Mouse (Mus musculus): ENCODE data around the gene Bckdha.

GRCm38 (mm10) chr7:25657785-25658184, 996 bp downstream of the Bckdha start:
- TF ChIP-seq SIN3A (IDR thresholded peaks at IDR 0.05; ENCODE audit: low read length) (no peak), USF2 (IDR thresholded peaks at IDR 0.05; ENCODE audit: borderline replicate concordance in 1 of 2, insufficient read depth in 1 of 2, low read depth in 1 of 2, low read length in 2 of 2) (no peak), NELFE (IDR thresholded peaks at IDR 0.05; ENCODE audit: low read depth, low read length) (no peak), TCF12 (IDR thresholded peaks at IDR 0.05; ENCODE audit: low read depth, low read length) (no peak), ZMIZ1 (IDR thresholded peaks at IDR 0.05; ENCODE audit: low read depth, low read length) (no peak), USF1 (IDR thresholded peaks at IDR 0.05; ENCODE audit: low read depth, low read length) (no peak), CTCF (IDR thresholded peaks at IDR 0.05 in 2 of 3, conservative IDR thresholded peaks at IDR 0.05 in 1 of 3; ENCODE audit: control insufficient read depth in 1 of 3, insufficient read depth in 1 of 3, low read depth in 2 of 3, low read length in 3 of 3, poor library complexity in 1 of 3, severe bottlenecking in 1 of 3) (no peak), MAX (IDR thresholded peaks at IDR 0.05; ENCODE audit: low read length) (no peak), RCOR1 (IDR thresholded peaks at IDR 0.05; ENCODE audit: low read depth, low read length) (no peak), POLR2A (IDR thresholded peaks at IDR 0.05; ENCODE audit: control insufficient read depth in 1 of 2, insufficient read depth in 1 of 2, low read depth in 1 of 2, low read length in 2 of 2, poor library complexity in 1 of 2) (no peak), EP300 (IDR thresholded peaks at IDR 0.05; ENCODE audit: low read depth in 1 of 2, low read length in 2 of 2) (no peak), ZKSCAN1 (IDR thresholded peaks at IDR 0.05; ENCODE audit: low read depth, low read length) (no peak), HCFC1 (IDR thresholded peaks at IDR 0.05; ENCODE audit: low read depth, low read length) (no peak), ZC3H11A (IDR thresholded peaks at IDR 0.05; ENCODE audit: low read depth, low read length) (no peak)

Measured in MEL (cell line).